Mouse (Mus musculus) hindbrain, postnatal 0 days (tissue): ENCODE measurements around the gene Pakap. TPM values are rescaled to one million over a fixed set of nuclear protein-coding genes. Genes with fewer than 3 reads are reported as not detected.

Source experiments
- ATAC-seq: fragments of 200-750 bp; cut with Nextera tagmentation; 2 replicates; pipeline ENCODE4 v1.8.0; 2017; ENCODE audit warnings: mild to moderate bottlenecking, moderate TSS enrichment, moderate library complexity
- DNase-seq: peaks from one replicate; pipeline ENCODE4 v3.0.0-alpha.2; 2015; ENCODE audit warnings: low spot score
- H3K27ac ChIP-seq: fragments of 300-500 bp; sonication (generic); 2 replicates; pipeline ENCODE4 v1.5.1; 2014; ENCODE audit warnings: mild to moderate bottlenecking
- H3K27me3 ChIP-seq: fragments of 300-500 bp; sonication (generic); 2 replicates; pipeline ENCODE4 v1.6.1; 2014; ENCODE audit warnings: low read length, mixed read lengths; ENCODE audit not compliant: insufficient read depth
- H3K36me3 ChIP-seq: fragments of 300-500 bp; sonication (generic); 2 replicates; pipeline ENCODE4 v1.6.1; 2014; ENCODE audit warnings: low read length, mixed read lengths; ENCODE audit not compliant: insufficient read depth
- H3K4me1 ChIP-seq: fragments of 300-500 bp; sonication (generic); 2 replicates; pipeline ENCODE4 v1.6.1; 2014; ENCODE audit warnings: antibody characterized with exemption, low read length, mixed read lengths; ENCODE audit not compliant: insufficient read depth
- H3K4me2 ChIP-seq: fragments of 300-500 bp; sonication (generic); 2 replicates; pipeline ENCODE4 v1.6.1; 2014; ENCODE audit warnings: low read depth, mild to moderate bottlenecking, low read length, moderate library complexity, mixed read lengths
- H3K4me3 ChIP-seq: fragments of 300-500 bp; sonication (generic); 2 replicates; pipeline ENCODE4 v1.5.1; 2014; ENCODE audit warnings: low read length
- H3K9ac ChIP-seq: fragments of 300-500 bp; sonication (generic); replicated peaks from 2 replicates; pipeline ENCODE4 v1.6.1; 2014; ENCODE audit warnings: mild to moderate bottlenecking, low read length, moderate library complexity, mixed read lengths
- H3K9me3 ChIP-seq: fragments of 300-500 bp; sonication (generic); 2 replicates; pipeline ENCODE4 v1.6.1; 2016; ENCODE audit warnings: low read length, mixed read lengths
- CTCF ChIP-seq: IDR thresholded peaks from 2 replicates; pipeline ENCODE4 v1.5.1; 2016; ENCODE audit warnings: antibody characterized with exemption, control low read depth, low read depth
- WGBS: fragments of 180-500 bp; shearing (Covaris S2); extraction: QIAGEN DNeasy Blood & Tissue Kit; methylation state at CpG from one replicate; pipeline ENCODE4 v1.1.7; 2014; 5-methylcytosine and 5-hydroxymethylcytosine counted together
- polyA plus RNA-seq: library from polyadenylated mRNA; unstranded; fragments of >200 nt; fragmentation: Nextera tagmentation; extraction: Ambion mirVana; gene quantifications from 2 replicates; pipeline ENCODE4 v1.2.1, GENCODE M21; 2015
- total RNA-seq: library from RNA; depleted of rRNA; stranded (reverse); fragments of >200 nt; gene quantifications from 2 replicates; pipeline ENCODE4 v1.2.3, GENCODE M21; 2014

Pakap gene
- total and polyA plus RNA-seq, 2 experiments from 2014 or later = 9.7 to 14.3 TPM

GRCm38 (mm10) chr4:57904211-57904610 lies 336.2 kb downstream of the Pakap start:
- DNase-seq (peak; percentile 84), ATAC-seq (peak; percentile 72)
- Histone ChIP-seq H3K36me3 (no peaks in the 10 kb centered on the region), H3K4me3 (no peak overlapping the region), H3K4me2 (no peak overlapping the region), H3K27ac (no peak overlapping the region), H3K4me1 (no peaks in the 10 kb centered on the region), H3K27me3 (no peaks in the 10 kb centered on the region), H3K9me3 (no peaks in the 10 kb centered on the region), H3K9ac (no peak overlapping the region)
- WGBS = 5% methylated on average over 5 of the region's 5 CpGs
- peak; percentile 93 for TF ChIP-seq CTCF

- TF ChIP-seq CTCF = no peak
- WGBS = 24% methylated on average over 9 of the region's 9 CpGs
- no peak overlapping the region for H3K4me2 ChIP-seq
- no peaks in the 10 kb centered on the region for H3K27me3 ChIP-seq
- no peak overlapping the region for H3K27ac ChIP-seq
- ATAC-seq = peak; percentile 48
- no peak overlapping the region for H3K9ac ChIP-seq
- no peaks in the 10 kb centered on the region for H3K9me3 ChIP-seq
- no peak for DNase-seq
- no peak overlapping the region for H3K4me3 ChIP-seq
- no peaks in the 10 kb centered on the region for H3K4me1 ChIP-seq
- H3K36me3 ChIP-seq = no peaks in the 10 kb centered on the region
These were observed 336.7 kb downstream of the Pakap start for GRCm38 (mm10) chr4:57904638-57905037.

DNA sequence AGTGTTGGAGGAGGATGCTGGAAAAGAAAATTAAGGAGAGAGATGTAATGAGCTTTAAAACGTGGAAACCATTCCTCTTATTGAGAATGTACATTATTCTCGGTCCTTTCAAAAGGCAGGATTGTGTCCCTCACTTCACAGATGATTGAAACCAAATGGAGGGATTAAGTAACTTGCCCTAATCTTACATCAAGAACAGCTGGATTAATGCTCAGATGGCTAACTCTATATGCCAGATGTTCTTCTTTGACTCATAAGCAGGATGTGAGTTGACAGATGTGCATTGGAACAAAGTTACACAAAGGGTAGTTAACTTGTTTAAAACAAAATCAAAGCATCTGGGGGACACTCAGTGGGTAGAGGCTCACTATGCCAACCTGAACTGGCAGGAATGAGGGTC lies 338.7 kb downstream of the Pakap start:
- Histone ChIP-seq H3K36me3 (no peaks in the 10 kb centered on the region), H3K9me3 (no peaks in the 10 kb centered on the region), H3K4me2 (no peak overlapping the region), H3K27ac (no peak overlapping the region), H3K4me3 (no peak overlapping the region), H3K27me3 (no peaks in the 10 kb centered on the region), H3K9ac (no peak overlapping the region), H3K4me1 (no peaks in the 10 kb centered on the region)
- no peak for TF ChIP-seq CTCF
- DNase-seq = no peak
- 60% methylated on average over 2 of the region's 2 CpGs for WGBS
- ATAC-seq = no peak

GRCm38 (mm10) chr4:57908860-57909259 lies 340.9 kb downstream of the Pakap start:
- no peak for TF ChIP-seq CTCF
- ATAC-seq (no peak), DNase-seq (no peak)
- no peak overlapping the region for H3K9ac ChIP-seq
- 83% methylated on average over 6 of the region's 6 CpGs for WGBS
- no peak overlapping the region for H3K4me2 ChIP-seq
- H3K27me3 ChIP-seq = no peaks in the 10 kb centered on the region
- H3K27ac ChIP-seq = no peak overlapping the region
- H3K4me3 ChIP-seq = no peak overlapping the region
- no peaks in the 10 kb centered on the region for H3K36me3 ChIP-seq
- no peaks in the 10 kb centered on the region for H3K4me1 ChIP-seq
- no peaks in the 10 kb centered on the region for H3K9me3 ChIP-seq

DNA sequence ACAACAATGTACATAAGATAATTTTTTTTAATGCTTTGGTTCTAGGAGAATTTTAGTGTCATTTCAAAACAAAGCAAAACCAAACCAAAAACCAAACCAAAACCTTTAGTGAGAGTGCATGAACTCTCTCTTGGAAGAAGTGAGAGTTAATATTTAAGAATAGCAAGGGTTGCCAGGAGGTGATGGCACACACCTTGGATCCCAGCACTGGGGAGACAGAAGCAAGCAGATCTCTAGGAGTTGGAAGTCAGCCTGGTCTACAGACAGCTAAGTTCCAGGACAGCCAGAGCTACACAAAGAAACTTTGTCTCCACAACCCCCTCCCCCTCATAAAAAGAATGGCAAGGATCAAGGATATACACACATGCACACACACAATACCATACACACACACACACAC lies 345.0 kb downstream of the Pakap start:
- Histone ChIP-seq H3K4me3 (no peak overlapping the region), H3K4me1 (no peaks in the 10 kb centered on the region), H3K36me3 (no peaks in the 10 kb centered on the region), H3K9ac (no peak overlapping the region), H3K27ac (no peak overlapping the region), H3K27me3 (no peaks in the 10 kb centered on the region), H3K9me3 (no peaks in the 10 kb centered on the region), H3K4me2 (no peak overlapping the region)
- ATAC-seq = no peak
- TF ChIP-seq CTCF = no peak
- no peak for DNase-seq

DNA sequence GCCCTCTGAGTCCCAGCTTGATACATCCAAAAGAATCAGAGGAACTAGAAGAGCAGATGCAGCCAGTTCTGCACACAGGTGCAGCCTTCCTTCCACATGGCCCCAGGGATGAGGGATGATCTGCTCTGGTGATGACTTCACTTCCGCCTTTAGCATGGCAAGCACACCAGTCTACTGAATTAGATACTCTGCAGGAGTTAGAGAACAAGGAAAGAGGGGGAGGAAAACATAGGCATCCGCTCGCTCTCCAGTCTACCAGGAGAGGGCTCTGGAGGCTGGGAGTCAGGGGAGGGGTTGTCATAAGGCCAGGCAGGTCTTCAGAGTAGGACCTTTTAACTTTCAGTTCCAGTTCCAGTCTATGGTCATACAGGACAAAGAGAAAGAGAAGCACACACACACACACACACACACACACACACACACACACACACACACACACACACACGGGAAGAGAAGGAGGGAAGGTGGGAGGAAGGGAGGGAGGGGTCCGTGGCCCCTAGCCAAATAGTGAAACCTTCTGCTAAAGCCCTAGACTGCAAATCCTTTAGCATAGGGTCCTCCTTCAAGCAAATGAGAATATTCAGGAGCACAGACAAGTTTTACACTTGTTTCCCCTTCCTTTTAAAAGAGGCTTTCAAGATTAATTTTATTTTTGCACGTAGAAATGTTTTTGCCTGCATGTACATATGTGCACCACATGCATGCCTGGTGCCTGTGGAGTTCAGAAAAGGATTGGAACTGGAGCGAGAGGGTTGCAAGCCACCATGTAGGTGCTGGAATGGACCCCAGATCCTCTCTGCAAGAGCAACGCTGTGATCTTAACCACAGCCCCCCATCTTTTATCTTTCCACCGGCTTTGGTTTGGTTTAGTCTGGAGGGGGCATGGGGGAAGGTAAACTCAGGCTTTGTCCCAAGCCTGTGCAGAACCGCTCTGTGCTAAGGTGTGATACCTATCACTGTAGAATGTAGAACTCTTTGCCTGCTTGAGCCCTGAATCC lies 346.5 kb downstream of the Pakap start:
- no peaks in the 10 kb centered on the region for H3K36me3 ChIP-seq
- peak overlapping the region; percentile 37; the same call in 1 of the 2 replicates for H3K27ac ChIP-seq
- H3K27me3 ChIP-seq = no peaks in the 10 kb centered on the region
- H3K4me1 ChIP-seq = no peaks in the 10 kb centered on the region
- ATAC-seq = peak; percentile 52
- H3K4me3 ChIP-seq = no peak overlapping the region
- WGBS = 61% methylated on average over 10 of the region's 10 CpGs
- no peak overlapping the region for H3K4me2 ChIP-seq
- H3K9me3 ChIP-seq = no peaks in the 10 kb centered on the region
- H3K9ac ChIP-seq = no peak overlapping the region
- peak; percentile 18 for DNase-seq
- TF ChIP-seq CTCF = peak; percentile 32
